Mouse (Mus musculus) megakaryocyte, embryonic 14.5 days (primary cell): Measurements from ENCODE around the gene Fam83e. TPM values are rescaled to one million over a fixed set of nuclear protein-coding genes. Genes with fewer than 3 reads are reported as not detected.

ENCODE experiments used
- H3K27me3 ChIP-seq: replicated peaks from 2 replicates; pipeline ENCODE3; 2012; ENCODE audit warnings: inconsistent platforms
- H3K36me3 ChIP-seq: replicated peaks from 2 replicates; pipeline ENCODE3; 2012; ENCODE audit warnings: low read length, inconsistent platforms, mixed read lengths
- H3K4me1 ChIP-seq: 2 replicates; pipeline ENCODE4 v1.6.1; 2012; ENCODE audit warnings: inconsistent platforms
- H3K4me3 ChIP-seq: replicated peaks from 2 replicates; pipeline ENCODE3; 2012; ENCODE audit warnings: moderate library complexity, mild to moderate bottlenecking, inconsistent platforms
- H3K9me3 ChIP-seq: 2 replicates; pipeline ENCODE4 v1.6.1; 2012; ENCODE audit warnings: inconsistent platforms
- FLI1 ChIP-seq: IDR thresholded peaks from 2 replicates; pipeline ENCODE4 v1.6.1; 2012; ENCODE audit warnings: low read length, inconsistent platforms, mixed read lengths
- GATA1 ChIP-seq: IDR thresholded peaks from 3 replicates; pipeline ENCODE4 v1.6.1; 2012; ENCODE audit warnings: mixed read lengths, low read length, inconsistent platforms, borderline replicate concordance
- polyA plus RNA-seq: library from polyadenylated mRNA; stranded (reverse); fragments of >175 nt; gene quantifications from 2 replicates; pipeline ENCODE4 v1.2.3, GENCODE M21; 2012; ENCODE audit warnings: low replicate concordance; ENCODE audit not compliant: insufficient read depth

Gene Fam83e
- polyA plus RNA-seq, 1 experiment: not detected

DNA sequence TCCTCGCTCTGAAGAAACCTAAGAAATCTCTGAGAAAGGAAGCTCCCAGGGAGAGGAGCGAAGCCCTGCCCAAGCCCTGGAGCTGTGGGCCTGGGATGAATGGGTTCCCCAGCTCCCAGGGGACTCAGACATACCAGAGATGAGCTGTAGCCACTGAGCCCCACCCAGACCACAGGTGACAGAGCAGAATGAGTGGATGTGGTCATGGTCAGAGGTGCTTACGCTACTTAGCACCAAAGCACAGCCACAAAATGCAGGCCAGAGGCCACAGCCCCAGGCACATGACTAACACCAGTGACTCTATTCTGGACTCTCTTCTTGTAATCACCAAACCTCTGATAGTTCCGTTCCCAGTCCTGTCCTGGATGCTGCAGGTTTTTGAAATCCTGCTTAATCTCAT is 50.1 kb downstream of the Fam83e start:
- H3K27me3 ChIP-seq: peaks cover 55% of the 10 kb centered on the region
- H3K4me1 ChIP-seq: peaks cover 26% of the 10 kb centered on the region
- no peaks in the 10 kb centered on the region for H3K36me3 ChIP-seq
- peaks cover 20% of the 10 kb centered on the region for H3K9me3 ChIP-seq
- TF ChIP-seq FLI1 (no peak), GATA1 (no peak)
- H3K4me3 ChIP-seq: no peak overlapping the region

DNA sequence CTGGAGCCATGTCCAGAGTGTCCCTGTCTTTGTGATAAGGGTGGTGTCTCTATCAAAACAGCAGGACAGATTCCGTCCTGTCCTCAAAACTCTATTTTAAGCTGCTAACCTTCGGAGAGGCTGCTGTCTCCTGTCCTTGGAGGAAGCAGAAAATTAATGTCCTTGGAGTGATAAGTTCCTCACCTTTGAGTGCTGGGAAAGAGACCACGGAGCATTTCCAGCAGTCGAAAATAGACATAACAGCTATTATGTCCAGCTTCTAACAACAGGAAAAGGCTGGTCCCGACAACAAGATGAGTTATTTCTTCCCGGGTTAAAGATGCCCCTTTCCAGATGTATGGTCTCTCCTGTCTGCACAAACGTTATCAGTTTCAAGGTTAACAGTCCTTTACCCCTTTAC is 54.2 kb downstream of the Fam83e start:
- Histone ChIP-seq H3K9me3 (peaks cover 12% of the 10 kb centered on the region), H3K4me3 (no peak overlapping the region), H3K4me1 (peaks cover 32% of the 10 kb centered on the region), H3K36me3 (no peaks in the 10 kb centered on the region), H3K27me3 (peaks cover 67% of the 10 kb centered on the region)
- TF ChIP-seq FLI1 (no peak), GATA1 (no peak)

Other genes with a start within 250 kb of the Fam83e start
- gene Tulp2, start 239.3 kb upstream of the Fam83e start, polyA plus RNA-seq: not detected in 2 replicates
- gene Gm45808, start 234.4 kb upstream of the Fam83e start, polyA plus RNA-seq: not detected in 2 replicates
- 0.23 and 0.70 TPM in 2 replicates for gene Dhdh, start 232.4 kb upstream of the Fam83e start, polyA plus RNA-seq
- gene Nucb1, start 210.8 kb upstream of the Fam83e start, polyA plus RNA-seq: 504 and 892 TPM in 2 replicates
- gene Ppp1r15a, start 194.9 kb upstream of the Fam83e start, polyA plus RNA-seq: 361 and 818 TPM in 2 replicates
- 2.9 and 16.4 TPM in 2 replicates for gene Plekha4, start 194.9 kb upstream of the Fam83e start, polyA plus RNA-seq
- gene Hsd17b14, start 166.3 kb upstream of the Fam83e start, polyA plus RNA-seq: 4.9 and 6.8 TPM in 2 replicates
- gene Bcat2, start 151.1 kb upstream of the Fam83e start, polyA plus RNA-seq: 20.6 and 56.4 TPM in 2 replicates
- gene Fgf21, start 105.7 kb upstream of the Fam83e start, polyA plus RNA-seq: not detected in 2 replicates
- gene Fut1, start 103.9 kb upstream of the Fam83e start, polyA plus RNA-seq: 1.1 TPM in 1 of 2 replicates, not detected in the other
- gene Izumo1, start 99.4 kb upstream of the Fam83e start, polyA plus RNA-seq: not detected in 2 replicates
- 0.36 TPM in 1 of 2 replicates, not detected in the other for gene Rasip1, start 93.7 kb upstream of the Fam83e start, polyA plus RNA-seq
- gene Mamstr, start 81.2 kb upstream of the Fam83e start, polyA plus RNA-seq: not detected in 2 replicates
- not detected in 2 replicates for gene Fut2, start 54.8 kb upstream of the Fam83e start, polyA plus RNA-seq
- not detected in 2 replicates for gene Ntn5, start 37.2 kb upstream of the Fam83e start, polyA plus RNA-seq
- not detected in 2 replicates for gene Sec1, start 26.8 kb upstream of the Fam83e start, polyA plus RNA-seq
- 1.1 and 3.5 TPM in 2 replicates for gene Car11, start 21.4 kb upstream of the Fam83e start, polyA plus RNA-seq
- gene Dbp, start 16.1 kb upstream of the Fam83e start, polyA plus RNA-seq: 23.4 and 41.9 TPM in 2 replicates
- 10,199 and 14,647 TPM in 2 replicates for gene Rpl18, start 5.8 kb upstream of the Fam83e start, polyA plus RNA-seq
- 242 and 413 TPM in 2 replicates for gene Sphk2, start 3.2 kb upstream of the Fam83e start, polyA plus RNA-seq
- not detected in 2 replicates for gene Spaca4, start 4.6 kb downstream of the Fam83e start, polyA plus RNA-seq
- 0.67 and 0.79 TPM in 2 replicates for gene Lmtk3, start 62.5 kb downstream of the Fam83e start, polyA plus RNA-seq
- gene Sult2b1, start 63.5 kb downstream of the Fam83e start, polyA plus RNA-seq: 1.00 TPM in 1 of 2 replicates, not detected in the other
- gene Cyth2, start 93.4 kb downstream of the Fam83e start, polyA plus RNA-seq: 157 and 160 TPM in 2 replicates
- gene Kcnj14, start 103.6 kb downstream of the Fam83e start, polyA plus RNA-seq: 0.08 and 0.82 TPM in 2 replicates
- 6.0 and 20.5 TPM in 2 replicates for gene Grwd1, start 109.7 kb downstream of the Fam83e start, polyA plus RNA-seq
- gene Kdelr1, start 151.6 kb downstream of the Fam83e start, polyA plus RNA-seq: 331 and 1,292 TPM in 2 replicates
- gene Grin2d, start 157.2 kb downstream of the Fam83e start, polyA plus RNA-seq: 0.31 and 2.6 TPM in 2 replicates
- gene Syngr4, start 175.5 kb downstream of the Fam83e start, polyA plus RNA-seq: 2.7 and 6.4 TPM in 2 replicates
- 19.2 and 32.5 TPM in 2 replicates for gene Tmem143, start 175.7 kb downstream of the Fam83e start, polyA plus RNA-seq
- gene Emp3, start 200.2 kb downstream of the Fam83e start, polyA plus RNA-seq: 176 and 453 TPM in 2 replicates
- 0.82 TPM in 1 of 2 replicates, not detected in the other for gene Ccdc114, start 202.9 kb downstream of the Fam83e start, polyA plus RNA-seq